Mouse (Mus musculus) spleen, embryonic (tissue): ENCODE measurements around the gene Papss2.

Source experiments
- CTCF ChIA-PET: fragments of 350-600 bp; sonication (Branson Sonifier 250); formaldehyde crosslinking; loops from one replicate; lab custom pipeline; 2022; lab: Charles Lee

The Papss2 gene

GRCm38 (mm10) chr19:32599006-32599405 is 3.4 kb downstream of the Papss2 start:
- CTCF ChIA-PET: no interaction called here

GRCm38 (mm10) chr19:32599436-32599835 is 3.8 kb downstream of the Papss2 start:
- CTCF ChIA-PET: no interaction called here

- CTCF ChIA-PET: no interaction called here
Measured at GRCm38 (mm10) chr19:32601033-32601770, 5.6 kb downstream of the Papss2 start.

- CTCF ChIA-PET: no interaction called here
Measured at GRCm38 (mm10) chr19:32603466-32603865, 7.9 kb downstream of the Papss2 start.

GRCm38 (mm10) chr19:32604127-32604526 is 8.5 kb downstream of the Papss2 start:
- CTCF ChIA-PET: interaction anchor here (0.6 to 0.7 kb wide), 2 partner anchors 305 to 397 kb away, joined by 4 to 11 read pairs; no protein-coding TSS in a partner anchor

GRCm38 (mm10) chr19:32604563-32605252 is 9.1 kb downstream of the Papss2 start:
- CTCF ChIA-PET: interaction anchor here (0.6 to 0.7 kb wide), 2 partner anchors 305 to 397 kb away, joined by 4 to 11 read pairs; no protein-coding TSS in a partner anchor

- CTCF ChIA-PET: no interaction called here
Measured at GRCm38 (mm10) chr19:32606227-32606827, 10.7 kb downstream of the Papss2 start.

GRCm38 (mm10) chr19:32607036-32607435 is 11.4 kb downstream of the Papss2 start:
- CTCF ChIA-PET: no interaction called here

GRCm38 (mm10) chr19:32611386-32612092 is 15.9 kb downstream of the Papss2 start:
- CTCF ChIA-PET: interaction anchor here (0.6 kb wide), 2 partner anchors 18 to 1927 kb away, joined by 3 to 12 read pairs; no protein-coding TSS in a partner anchor

GRCm38 (mm10) chr19:32614046-32614771 is 18.6 kb downstream of the Papss2 start:
- CTCF ChIA-PET: no interaction called here

GRCm38 (mm10) chr19:32614772-32615099 is 19.1 kb downstream of the Papss2 start:
- CTCF ChIA-PET: no interaction called here

- CTCF ChIA-PET: no interaction called here
Measured at GRCm38 (mm10) chr19:32616646-32617045, 21.1 kb downstream of the Papss2 start.

- CTCF ChIA-PET: no interaction called here
Measured at GRCm38 (mm10) chr19:32619739-32620138, 24.1 kb downstream of the Papss2 start.

- CTCF ChIA-PET: no interaction called here
Measured at GRCm38 (mm10) chr19:32620859-32621445, 25.4 kb downstream of the Papss2 start.

GRCm38 (mm10) chr19:32622142-32622541 is 26.6 kb downstream of the Papss2 start:
- CTCF ChIA-PET: no interaction called here

- CTCF ChIA-PET: no interaction called here
Measured at GRCm38 (mm10) chr19:32626768-32627331, 31.3 kb downstream of the Papss2 start.

- CTCF ChIA-PET: interaction anchor here (0.6 kb wide), 1 partner anchor 595 kb away, joined by 3 read pairs; no protein-coding TSS in a partner anchor
Measured at GRCm38 (mm10) chr19:32627631-32628030, 32.0 kb downstream of the Papss2 start.

- CTCF ChIA-PET: interaction anchor here (0.7 kb wide), 1 partner anchor 17 kb away, joined by 3 read pairs; no protein-coding TSS in a partner anchor
Measured at GRCm38 (mm10) chr19:32628572-32629132, 33.1 kb downstream of the Papss2 start.

- CTCF ChIA-PET: no interaction called here
Measured at GRCm38 (mm10) chr19:32634916-32635315, 39.3 kb downstream of the Papss2 start.
